Mouse (Mus musculus) heart, adult 2 months (tissue): ENCODE measurements around the gene Tbccd1. TPM values are rescaled to one million over a fixed set of nuclear protein-coding genes. Genes with fewer than 3 reads are reported as not detected.
A peak's percentile ranks its signal among the peaks of the same experiment; 100 is the strongest.

Experiments used
- DNase-seq, 2 experiments: peaks; one replicate each; pipeline ENCODE4 v3.0.0; 2021
- H3K27ac ChIP-seq: fragments of 200-600 bp; 2 replicates; pipeline ENCODE4 v1.8.1; 2022
- H3K27me3 ChIP-seq: fragments of 200-500 bp; 2 replicates; pipeline ENCODE4 v1.6.1; 2012; ENCODE audit warnings: mild to moderate bottlenecking, low read length, inconsistent platforms, mixed read lengths; ENCODE audit not compliant: control insufficient read depth, insufficient read depth
- H3K36me3 ChIP-seq: fragments of 200-500 bp; 2 replicates; pipeline ENCODE4 v1.6.1; 2012; ENCODE audit warnings: low read length, inconsistent platforms; ENCODE audit not compliant: control insufficient read depth, insufficient read depth
- H3K4me1 ChIP-seq: fragments of 200-500 bp; 2 replicates; pipeline ENCODE4 v1.6.1; 2011; ENCODE audit warnings: low read length; ENCODE audit not compliant: control insufficient read depth, insufficient read depth
- H3K4me3 ChIP-seq: fragments of 200-600 bp; 2 replicates; pipeline ENCODE4 v1.8.1; 2022
- H3K79me2 ChIP-seq: fragments of 200-500 bp; replicated peaks from 2 replicates; pipeline ENCODE4 v1.6.1; 2012; ENCODE audit warnings: mild to moderate bottlenecking, inconsistent platforms, low read length, moderate library complexity, mixed read lengths; ENCODE audit not compliant: control insufficient read depth, insufficient read depth
- H3K9ac ChIP-seq: fragments of 200-500 bp; 2 replicates; pipeline ENCODE4 v1.6.1; 2012; ENCODE audit warnings: low read depth, mild to moderate bottlenecking, control low read depth, inconsistent platforms, low read length, mixed read lengths
- CTCF ChIP-seq: fragments of 200-600 bp; IDR thresholded peaks from 2 replicates; pipeline ENCODE4 v1.8.1; 2022; ENCODE audit warnings: antibody characterized with exemption, mild to moderate bottlenecking, moderate library complexity
- EP300 ChIP-seq: fragments of 200-500 bp; IDR thresholded peaks from 2 replicates; pipeline ENCODE4 v1.6.1; 2011; ENCODE audit warnings: low read depth, low read length, control low read depth; ENCODE audit not compliant: insufficient read depth
- POLR2A ChIP-seq: fragments of 200-500 bp; IDR thresholded peaks from 2 replicates; pipeline ENCODE4 v1.6.1; 2011; ENCODE audit warnings: mild to moderate bottlenecking, low read depth, low read length, control low read depth; ENCODE audit not compliant: insufficient read depth
- WGBS: fragments of 180-500 bp; shearing (Covaris S2); methylation state at CpG from one replicate; pipeline ENCODE4 v1.1.7; 2018; 5-methylcytosine and 5-hydroxymethylcytosine counted together
- intact Hi-C: fragments of 180-260 bp; cut with DNase I; formaldehyde crosslinking; loops from one replicate; pipeline ENCODE4 v1.15.1; 2025
- long read RNA-seq: library from polyadenylated mRNA; stranded (forward); transcript quantifications from one replicate; pipeline ENCODE4 v2.0.0, GENCODE M21; 2021
- polyA plus RNA-seq: library from polyadenylated mRNA; depleted of rRNA; stranded (reverse); fragments of >200 nt; gene quantifications from 2 replicates; pipeline ENCODE4 v1.2.3, GENCODE M21; 2012; rRNA removed
- total RNA-seq, 2 experiments: library from RNA; stranded (reverse); gene quantifications; 2 replicates each; pipeline ENCODE4 v1.2.3; 2021

The Tbccd1 gene
- total RNA-seq (10 to 100 TPM; 12.7 to 12.8 TPM), polyA plus RNA-seq (10.3 and 16.1 TPM in 2 replicates)
- long read RNA-seq, partial matches to known transcripts = 3 of 12 reads
- long read RNA-seq, other reads (novel, unspliced or antisense) = 5 of 12 reads

GRCm38 (mm10) chr16:22857431-22858113 is at the start of gene Tbccd1, which contains the start of gene Dnajb11:
TSS of gene Tbccd1 (minus strand) at chr16:22857669.
TSS of gene Dnajb11 (plus strand) at chr16:22857845.
- Histone ChIP-seq H3K9ac (peak within 1 kb of the TSS; percentile 94), H3K27me3 (no peaks in the 10 kb centered on the region), H3K27ac (peak within 1 kb of the TSS; percentile 86), H3K36me3 (no peaks in the 10 kb centered on the region), H3K4me1 (peaks cover 4% of the 10 kb centered on the region), H3K4me3 (peak within 1 kb of the TSS; percentile 75), H3K79me2 (peaks cover 6% of the 10 kb centered on the region)
- DNase-seq = peak; percentile 99 to 100
- TF ChIP-seq EP300 (0 out of 2 replicates have a peak, but pooled peaks have one; percentile 30), CTCF (no peak), POLR2A (peak; percentile 86)
- intact Hi-C loops = loop anchor here (5.0 to 10.0 kb wide), 2 partner anchors 250 to 853 kb away; partner anchors contain the start of genes Eif4a2 and Senp2
- under 1% methylated on average over 62 of the region's 62 CpGs for WGBS

DNA sequence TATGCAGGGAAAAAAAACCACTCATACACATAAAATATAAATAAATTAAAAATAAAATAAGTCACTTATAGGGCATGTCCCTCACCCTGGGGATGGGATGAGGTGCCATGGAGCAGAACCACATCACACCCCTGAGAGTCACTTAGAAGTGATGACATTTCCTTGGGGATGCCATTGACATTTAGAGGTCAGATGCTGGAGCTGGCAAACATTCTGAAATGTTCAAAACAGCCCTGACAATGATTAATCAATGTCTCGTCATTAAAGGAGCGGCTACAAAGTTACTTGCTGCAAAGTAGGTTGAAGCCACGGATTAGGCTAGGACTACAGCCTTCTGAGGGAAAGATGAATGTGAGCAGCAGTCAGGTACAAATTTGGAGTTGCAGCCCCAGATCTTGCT is 43.9 kb upstream of the Tbccd1 start:
- H3K36me3 ChIP-seq = no peaks in the 10 kb centered on the region
- TF ChIP-seq CTCF (no peak), POLR2A (no peak), EP300 (no peak)
- H3K4me3 ChIP-seq = no peak overlapping the region
- 74% methylated on average over 3 of the region's 3 CpGs for WGBS
- H3K4me1 ChIP-seq = no peaks in the 10 kb centered on the region
- H3K9ac ChIP-seq = no peak overlapping the region
- DNase-seq = no peak
- H3K79me2 ChIP-seq = no peaks in the 10 kb centered on the region
- no peaks in the 10 kb centered on the region for H3K27me3 ChIP-seq
- intact Hi-C loops = no loop called here
- H3K27ac ChIP-seq = no peak overlapping the region

DNA sequence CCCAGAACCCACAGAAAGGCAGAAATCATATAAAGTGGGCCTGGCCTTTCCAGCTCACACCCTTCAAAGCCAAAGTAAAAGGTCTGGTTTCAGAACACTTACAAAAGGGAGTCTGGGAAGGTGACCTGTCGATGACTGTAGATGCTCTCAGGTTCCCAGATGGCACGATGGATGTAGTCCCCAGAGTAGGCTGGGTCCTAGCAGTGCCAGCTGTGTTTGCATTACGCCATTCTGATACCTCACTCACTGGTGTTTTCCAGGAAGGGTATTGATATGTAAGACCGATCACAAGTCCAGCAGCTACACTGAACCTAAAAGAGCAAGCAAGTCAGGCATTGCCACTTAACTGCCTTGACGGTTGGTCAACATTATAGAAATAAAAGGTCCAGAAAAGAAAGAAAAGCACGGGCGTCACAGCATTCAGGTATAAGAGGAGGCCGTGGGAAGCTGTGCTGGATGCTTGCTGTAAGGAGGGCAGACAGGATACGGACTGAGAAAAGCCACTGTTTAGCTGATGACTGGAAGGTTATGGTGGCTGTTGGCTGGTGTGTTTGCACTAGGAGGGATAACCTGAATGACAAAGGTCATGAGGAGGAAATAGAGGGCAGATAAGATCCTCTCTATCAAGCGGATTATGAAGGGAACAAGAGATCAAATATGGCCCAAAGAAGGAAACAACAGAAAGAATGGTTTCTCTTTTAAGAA is 42.5 kb upstream of the Tbccd1 start:
- Histone ChIP-seq H3K27ac (no peak overlapping the region), H3K27me3 (no peaks in the 10 kb centered on the region), H3K9ac (no peak overlapping the region), H3K4me1 (no peaks in the 10 kb centered on the region), H3K4me3 (no peak overlapping the region), H3K79me2 (no peaks in the 10 kb centered on the region), H3K36me3 (no peaks in the 10 kb centered on the region)
- WGBS = 70% methylated on average over 10 of the region's 10 CpGs
- intact Hi-C loops = no loop called here
- TF ChIP-seq POLR2A (no peak), EP300 (no peak), CTCF (no peak)
- DNase-seq = no peak

GRCm38 (mm10) chr16:22899346-22899745 is 41.9 kb upstream of the Tbccd1 start:
- Histone ChIP-seq H3K4me3 (no peak overlapping the region), H3K9ac (no peak overlapping the region), H3K79me2 (no peaks in the 10 kb centered on the region), H3K4me1 (no peaks in the 10 kb centered on the region), H3K27ac (no peak overlapping the region), H3K27me3 (no peaks in the 10 kb centered on the region), H3K36me3 (no peaks in the 10 kb centered on the region)
- TF ChIP-seq CTCF (no peak), EP300 (no peak), POLR2A (no peak)
- 35% methylated on average over 5 of the region's 5 CpGs for WGBS
- intact Hi-C loops = no loop called here
- DNase-seq = no peak

- 73% methylated on average over 2 of the region's 2 CpGs for WGBS
- no peak for TF ChIP-seq CTCF
- no peak for TF ChIP-seq EP300
- no peak for TF ChIP-seq POLR2A
Observed at GRCm38 (mm10) chr16:22896618-22897017, 39.1 kb upstream of the Tbccd1 start.

GRCm38 (mm10) chr16:22894095-22894494 is 36.6 kb upstream of the Tbccd1 start:
- no peak for DNase-seq
- Histone ChIP-seq H3K4me1 (no peaks in the 10 kb centered on the region), H3K36me3 (no peaks in the 10 kb centered on the region), H3K27ac (no peak overlapping the region), H3K4me3 (no peak overlapping the region), H3K27me3 (no peaks in the 10 kb centered on the region), H3K79me2 (no peaks in the 10 kb centered on the region), H3K9ac (no peak overlapping the region)
- WGBS = 72% methylated on average over 8 of the region's 8 CpGs
- no peak for TF ChIP-seq EP300
- no peak for TF ChIP-seq CTCF
- no peak for TF ChIP-seq POLR2A
- intact Hi-C loops = no loop called here

More at GRCm38 (mm10) chr16:22896618-22897017, 39.1 kb upstream of the Tbccd1 start:
- Histone ChIP-seq H3K79me2 (no peaks in the 10 kb centered on the region), H3K36me3 (no peaks in the 10 kb centered on the region), H3K27me3 (no peaks in the 10 kb centered on the region), H3K27ac (no peak overlapping the region), H3K4me1 (no peaks in the 10 kb centered on the region), H3K4me3 (no peak overlapping the region), H3K9ac (no peak overlapping the region)
- intact Hi-C loops = no loop called here
- no peak for DNase-seq
